Mouse (Mus musculus) lung, embryonic 14.5 days (tissue): ENCODE data around the gene Mrm2. TPM values are rescaled to one million over a fixed set of nuclear protein-coding genes. Genes with fewer than 3 reads are reported as not detected.
"Not testable (repeated sequence)": the region's sequence is repeated elsewhere in the genome, so short reads cannot be mapped to it uniquely, and the experiment has no call there.

ENCODE experiments used
- ATAC-seq: fragments of 200-750 bp; cut with Nextera tagmentation; 2 replicates; pipeline ENCODE4 v1.8.0; 2017; ENCODE audit warnings: mild to moderate bottlenecking, moderate TSS enrichment, moderate library complexity; ENCODE audit not compliant: insufficient read depth
- DNase-seq: peaks from one replicate; pipeline ENCODE4 v3.0.0-alpha.2; 2015
- H3K27ac ChIP-seq: fragments of 300-500 bp; sonication (generic); 2 replicates; pipeline ENCODE4 v1.5.1; 2014; ENCODE audit warnings: low read depth, mild to moderate bottlenecking, moderate library complexity
- H3K27me3 ChIP-seq: fragments of 300-500 bp; sonication (generic); 2 replicates; pipeline ENCODE4 v1.6.1; 2014; ENCODE audit warnings: low read length, control low read depth; ENCODE audit not compliant: insufficient read depth
- H3K36me3 ChIP-seq: fragments of 300-500 bp; sonication (generic); 2 replicates; pipeline ENCODE4 v1.6.1; 2014; ENCODE audit warnings: control low read depth; ENCODE audit not compliant: insufficient read depth
- H3K4me1 ChIP-seq: fragments of 300-500 bp; sonication (generic); 2 replicates; pipeline ENCODE4 v1.6.1; 2014; ENCODE audit warnings: antibody characterized with exemption, control low read depth; ENCODE audit not compliant: insufficient read depth
- H3K4me2 ChIP-seq: fragments of 300-500 bp; sonication (generic); 2 replicates; pipeline ENCODE4 v1.6.1; 2014; ENCODE audit warnings: mild to moderate bottlenecking
- H3K4me3 ChIP-seq: fragments of 300-500 bp; sonication (generic); 2 replicates; pipeline ENCODE4 v1.5.1; 2014; ENCODE audit warnings: low read depth, low read length
- H3K9ac ChIP-seq: fragments of 300-500 bp; sonication (generic); 2 replicates; pipeline ENCODE4 v1.6.1; 2014
- H3K9me3 ChIP-seq: fragments of 300-500 bp; sonication (generic); 2 replicates; pipeline ENCODE4 v1.6.1; 2016; ENCODE audit warnings: low read depth, low read length, control low read depth
- CTCF ChIP-seq: IDR thresholded peaks from 2 replicates; pipeline ENCODE4 v1.5.1; 2016; ENCODE audit warnings: antibody characterized with exemption, low read depth
- WGBS: fragments of 180-500 bp; shearing (Covaris S2); extraction: QIAGEN DNeasy Blood & Tissue Kit; methylation state at CpG from one replicate; pipeline ENCODE4 v1.1.7; 2014; 5-methylcytosine and 5-hydroxymethylcytosine counted together
- polyA plus RNA-seq: library from polyadenylated mRNA; unstranded; fragments of >200 nt; fragmentation: Nextera tagmentation; extraction: Ambion mirVana; gene quantifications from 2 replicates; pipeline ENCODE4 v1.2.1, GENCODE M21; 2014

Gene Mrm2
- polyA plus RNA-seq, 1 experiment from 2014 or later = 18.3 TPM

GRCm38 (mm10) chr5:140373711-140374110, 42.0 kb upstream of the Mrm2 start:
- Histone ChIP-seq H3K27ac (no peak overlapping the region), H3K36me3 (no peaks in the 10 kb centered on the region), H3K27me3 (no peaks in the 10 kb centered on the region), H3K9ac (no peak overlapping the region), H3K4me3 (no peak overlapping the region), H3K4me2 (no peak overlapping the region), H3K4me1 (0 out of 2 replicates have a peak, but pooled peaks cover 4% of the 10 kb centered on the region), H3K9me3 (no peaks in the 10 kb centered on the region)
- TF ChIP-seq CTCF = no peak
- no peak for DNase-seq
- 75% methylated on average over 2 of the region's 2 CpGs for WGBS
- no peak for ATAC-seq

DNA sequence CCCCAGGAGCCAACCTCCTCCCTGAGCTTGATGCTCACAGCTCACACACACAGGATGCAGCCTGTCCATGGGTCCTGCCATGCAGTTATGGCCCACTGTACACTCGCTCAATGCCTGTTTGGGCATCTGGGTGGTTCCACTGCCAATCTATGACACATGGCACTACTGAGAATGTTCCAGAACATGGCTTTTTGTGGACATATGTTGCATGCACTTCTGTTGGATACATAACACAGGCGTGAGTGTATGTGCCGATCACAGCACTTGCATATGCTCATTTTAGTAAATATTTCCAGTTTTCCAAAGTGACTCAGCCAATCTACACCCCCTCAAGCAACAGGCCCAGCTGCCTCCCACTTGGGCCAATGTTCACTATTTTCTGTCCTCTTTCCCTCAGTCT, 40.0 kb upstream of the Mrm2 start:
- H3K27ac ChIP-seq = no peak overlapping the region
- DNase-seq (no peak), ATAC-seq (no peak)
- no peaks in the 10 kb centered on the region for H3K36me3 ChIP-seq
- TF ChIP-seq CTCF = no peak
- no peaks in the 10 kb centered on the region for H3K27me3 ChIP-seq
- no peaks in the 10 kb centered on the region for H3K9me3 ChIP-seq
- WGBS = 92% methylated on average over 3 of the region's 3 CpGs
- no peak overlapping the region for H3K9ac ChIP-seq
- 0 out of 2 replicates have a peak, but pooled peaks cover 4% of the 10 kb centered on the region for H3K4me1 ChIP-seq
- no peak overlapping the region for H3K4me3 ChIP-seq
- H3K4me2 ChIP-seq = no peak overlapping the region

DNA sequence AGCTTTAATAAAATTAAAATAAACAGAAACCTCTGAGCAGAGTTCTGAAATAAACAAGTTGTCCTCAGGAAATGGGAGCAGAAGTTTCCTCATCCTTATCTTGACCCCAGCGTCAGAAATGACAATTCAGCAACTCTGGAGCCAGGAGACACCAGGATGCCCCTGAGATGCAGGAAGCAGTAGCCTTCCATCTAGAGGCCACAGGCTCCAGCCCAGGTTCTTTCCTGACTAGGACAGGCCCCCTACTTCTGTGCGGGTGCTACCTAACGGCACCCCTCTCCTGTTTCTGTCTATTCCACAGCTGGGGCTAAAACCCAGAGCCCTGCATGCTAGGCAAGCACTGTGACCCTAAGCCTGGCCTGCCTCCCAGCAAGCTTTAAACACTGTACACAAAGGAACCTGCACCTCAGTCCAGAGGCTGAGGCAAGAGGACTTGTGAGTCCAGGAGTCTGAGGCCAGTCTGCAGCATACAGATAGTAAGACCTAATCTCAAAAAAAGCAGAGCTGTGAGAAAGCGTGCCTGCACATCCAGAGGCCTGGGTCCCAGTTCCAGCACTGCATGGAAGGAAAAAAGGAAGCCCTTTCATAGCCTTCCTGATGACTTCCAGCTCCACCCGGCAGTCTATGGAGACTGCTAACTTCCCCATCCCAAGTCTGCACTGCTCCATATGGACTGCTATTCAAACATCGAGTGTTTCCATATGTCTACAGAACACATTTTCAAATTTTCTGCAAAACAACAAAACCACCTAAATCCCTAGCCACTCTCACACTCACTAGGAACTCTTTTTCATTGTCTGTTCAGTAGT, 39.0 kb upstream of the Mrm2 start:
- Histone ChIP-seq H3K9me3 (no peaks in the 10 kb centered on the region), H3K27me3 (no peaks in the 10 kb centered on the region), H3K4me3 (no peak overlapping the region), H3K9ac (peak overlapping the region; percentile 6; the same call in 1 of the 2 replicates), H3K4me1 (0 out of 2 replicates have a peak, but pooled peaks cover 4% of the 10 kb centered on the region), H3K36me3 (no peaks in the 10 kb centered on the region), H3K27ac (peak overlapping the region; percentile 24; the same call in 1 of the 2 replicates), H3K4me2 (no peak overlapping the region)
- DNase-seq = peak; percentile 39
- no peak for ATAC-seq
- 56% methylated on average over 6 of the region's 6 CpGs for WGBS
- TF ChIP-seq CTCF = no peak

DNA sequence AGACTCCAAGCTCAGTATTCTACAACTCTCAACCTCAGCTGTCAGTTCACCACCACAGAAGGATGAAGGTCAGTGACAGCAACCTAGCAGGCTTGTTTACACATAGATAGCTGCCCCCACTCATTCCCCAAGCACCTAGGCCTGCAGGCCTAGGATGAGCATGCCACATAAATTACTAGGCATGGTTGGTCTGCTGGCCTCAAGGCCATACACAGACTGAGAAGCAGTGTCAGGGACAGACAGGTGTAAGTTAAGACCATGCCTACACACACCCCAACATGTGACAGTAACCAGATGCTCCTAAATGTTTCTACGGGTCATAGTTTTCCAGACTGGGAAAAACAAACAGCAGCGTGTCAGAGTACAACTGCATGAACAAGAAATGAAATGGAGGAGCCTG, 37.8 kb upstream of the Mrm2 start:
- no peak overlapping the region for H3K4me3 ChIP-seq
- no peak for ATAC-seq
- H3K27ac ChIP-seq = no peak overlapping the region

GRCm38 (mm10) chr5:140368926-140369325, 37.2 kb upstream of the Mrm2 start:
- TF ChIP-seq CTCF = no peak
- DNase-seq (no peak), ATAC-seq (no peak)
- H3K4me2 ChIP-seq = no peak overlapping the region
- no peak overlapping the region for H3K9ac ChIP-seq
- H3K27me3 ChIP-seq = no peaks in the 10 kb centered on the region
- 0 out of 2 replicates have a peak, but pooled peaks cover 4% of the 10 kb centered on the region for H3K4me1 ChIP-seq
- H3K27ac ChIP-seq = no peak overlapping the region
- H3K36me3 ChIP-seq = no peaks in the 10 kb centered on the region
- H3K9me3 ChIP-seq = no peaks in the 10 kb centered on the region
- no peak overlapping the region for H3K4me3 ChIP-seq
- 90% methylated on average over 4 of the region's 4 CpGs for WGBS

More for the DNA sequence above, 37.8 kb upstream of the Mrm2 start:
- H3K4me2 ChIP-seq = no peak overlapping the region
- H3K27me3 ChIP-seq = no peaks in the 10 kb centered on the region
- TF ChIP-seq CTCF = no peak
- H3K36me3 ChIP-seq = no peaks in the 10 kb centered on the region
- H3K9ac ChIP-seq = no peak overlapping the region
- no peaks in the 10 kb centered on the region for H3K9me3 ChIP-seq
- H3K4me1 ChIP-seq = 0 out of 2 replicates have a peak, but pooled peaks cover 4% of the 10 kb centered on the region
- no peak for DNase-seq
- WGBS = 71% methylated on average over 2 of the region's 2 CpGs

DNA sequence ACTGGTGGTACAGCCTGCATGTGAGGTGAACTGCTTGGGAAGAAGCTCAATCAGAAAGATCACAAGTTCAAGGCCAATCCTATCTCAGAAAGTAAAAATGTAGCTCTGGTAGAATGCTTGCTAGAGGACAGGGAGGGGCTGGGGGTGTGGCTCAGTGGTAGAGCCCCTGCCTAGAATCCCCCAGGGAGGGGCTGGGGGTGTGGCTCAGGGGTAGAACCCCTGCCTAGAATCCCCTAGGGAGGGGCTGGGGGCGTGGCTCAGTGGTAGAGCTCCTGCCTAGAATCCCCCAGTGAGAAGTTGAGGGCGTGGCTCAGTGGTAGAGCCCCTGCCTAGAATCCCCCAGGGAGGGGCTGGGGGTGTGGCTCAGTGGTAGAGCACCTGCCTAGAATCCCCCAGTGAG, 36.4 kb upstream of the Mrm2 start:
- H3K27me3 ChIP-seq, H3K4me3 ChIP-seq, H3K4me2 ChIP-seq, H3K9ac ChIP-seq, ATAC-seq, H3K27ac ChIP-seq, H3K4me1 ChIP-seq, H3K9me3 ChIP-seq, DNase-seq, H3K36me3 ChIP-seq: not testable (repeated sequence)
- WGBS = 87% methylated on average over 2 of the region's 2 CpGs

DNA sequence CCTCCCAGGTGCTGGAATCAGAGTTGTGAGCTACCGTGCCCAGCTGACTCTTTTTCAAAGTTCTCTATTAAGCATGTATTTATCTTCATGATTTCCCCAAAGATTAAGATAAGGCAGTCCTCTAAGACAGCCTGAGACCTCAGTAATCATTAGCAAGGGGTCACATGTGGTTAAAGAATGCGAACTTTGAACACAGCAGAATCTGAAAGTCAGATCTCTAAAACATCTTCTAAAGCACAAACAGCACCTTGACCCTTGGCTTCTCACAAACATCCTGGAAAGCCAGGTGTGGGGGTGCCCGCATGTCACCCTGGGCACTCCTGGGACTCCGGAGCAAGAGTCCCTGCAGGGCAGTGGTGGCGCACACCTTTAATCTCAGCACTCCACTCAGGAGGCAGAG, 32.7 kb upstream of the Mrm2 start:
- H3K4me1 ChIP-seq = no peaks in the 10 kb centered on the region
- no peak overlapping the region for H3K4me2 ChIP-seq
- no peak overlapping the region for H3K9ac ChIP-seq
- no peak overlapping the region for H3K4me3 ChIP-seq
- H3K27ac ChIP-seq = no peak overlapping the region
- 66% methylated on average over 5 of the region's 5 CpGs for WGBS
- no peaks in the 10 kb centered on the region for H3K27me3 ChIP-seq
- TF ChIP-seq CTCF = no peak
- ATAC-seq (no peak), DNase-seq (no peak)
- H3K9me3 ChIP-seq = no peaks in the 10 kb centered on the region
- 0 out of 2 replicates have a peak, but pooled peaks cover under 1% of the 10 kb centered on the region for H3K36me3 ChIP-seq
